Mouse (Mus musculus): ENCODE data around the gene Bag6.
A peak's percentile ranks its signal among the peaks of the same experiment; 100 is the strongest.
"Not testable (repeated sequence)": the region's sequence is repeated elsewhere in the genome, so short reads cannot be mapped to it uniquely, and the experiment has no call there.

Gene Bag6

DNA sequence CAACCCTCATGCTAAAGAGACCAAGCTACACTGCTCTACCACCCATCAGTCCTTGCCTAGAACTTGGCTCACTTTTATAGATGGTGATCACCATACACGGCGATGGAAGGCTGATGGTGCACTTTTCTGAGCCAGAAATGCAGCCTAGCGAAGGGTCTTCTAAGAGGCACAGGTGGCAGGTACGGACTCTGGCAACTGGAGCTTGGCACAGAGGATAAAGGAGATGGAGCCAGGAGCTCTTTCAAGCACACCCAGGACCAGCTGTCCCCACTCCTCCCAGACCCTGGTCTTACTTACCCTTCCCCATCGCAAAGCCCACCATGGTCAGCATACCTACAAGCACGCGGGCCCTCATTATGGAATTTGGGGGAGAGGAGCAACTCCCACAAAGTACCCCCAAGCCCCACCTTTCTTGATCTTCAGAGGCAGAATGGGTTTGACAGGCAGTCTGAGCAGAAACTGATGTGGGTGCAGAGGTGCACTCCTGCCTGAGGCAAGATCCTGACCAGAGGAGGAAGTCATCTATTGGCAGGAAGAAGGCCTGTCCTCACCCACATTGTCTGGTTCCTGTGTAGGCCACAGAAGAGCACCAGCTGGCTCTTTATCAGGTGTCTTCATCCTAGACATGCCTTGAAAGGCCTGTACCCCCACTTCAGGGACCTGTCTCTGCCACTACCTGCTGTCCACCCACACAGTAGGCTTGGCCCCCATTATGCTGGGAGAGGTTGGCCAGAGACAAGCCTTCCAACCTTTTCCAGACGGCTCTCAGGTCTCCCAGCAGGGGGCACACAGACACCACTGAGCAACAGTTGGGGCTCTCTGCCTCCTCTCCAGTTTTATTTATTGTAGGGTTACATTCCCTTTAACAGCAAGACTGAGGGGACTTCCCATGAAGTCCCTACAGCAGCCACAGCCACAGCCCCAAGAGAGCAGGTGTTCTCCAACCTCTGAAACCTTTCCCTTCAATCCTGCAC, 19.6 kb upstream of the Bag6 start, which contains the start of gene Ly6g5b:
Gene Ly6g5b (minus strand): TSS at position 383 of the 974 bp plus-strand sequence.
- peak; percentile 72 for DNase-seq (ENCODE audit: low read depth)

DNA sequence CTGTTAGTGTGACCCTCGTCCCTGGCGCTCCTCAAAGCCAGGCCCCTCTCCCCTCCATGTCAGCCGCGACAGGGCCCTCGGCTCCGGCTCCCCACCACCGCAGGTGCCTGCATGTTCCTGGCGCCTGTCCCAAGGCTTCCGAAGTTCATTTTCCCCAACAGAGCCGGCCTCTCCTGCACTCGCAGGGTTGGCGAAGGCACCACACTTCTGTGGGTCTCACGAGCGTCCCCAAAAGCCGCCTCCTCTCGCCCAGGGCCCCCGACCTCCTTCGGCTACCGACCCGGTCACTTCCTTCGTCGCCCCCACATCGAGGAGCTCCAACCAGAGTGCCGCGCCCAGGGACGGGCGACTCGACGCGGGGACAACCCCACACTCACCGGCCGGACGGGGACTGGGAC, 14.2 kb upstream of the Bag6 start:
- DNase-seq (ENCODE audit: low read depth): no peak

GRCm38 (mm10) chr17:35121143-35121799, 13.7 kb upstream of the Bag6 start, which contains the start of gene Gpank1:
Gene Gpank1 (plus strand): TSS chr17:35121455.
- DNase-seq (ENCODE audit: low read depth): peak; percentile 99

DNA sequence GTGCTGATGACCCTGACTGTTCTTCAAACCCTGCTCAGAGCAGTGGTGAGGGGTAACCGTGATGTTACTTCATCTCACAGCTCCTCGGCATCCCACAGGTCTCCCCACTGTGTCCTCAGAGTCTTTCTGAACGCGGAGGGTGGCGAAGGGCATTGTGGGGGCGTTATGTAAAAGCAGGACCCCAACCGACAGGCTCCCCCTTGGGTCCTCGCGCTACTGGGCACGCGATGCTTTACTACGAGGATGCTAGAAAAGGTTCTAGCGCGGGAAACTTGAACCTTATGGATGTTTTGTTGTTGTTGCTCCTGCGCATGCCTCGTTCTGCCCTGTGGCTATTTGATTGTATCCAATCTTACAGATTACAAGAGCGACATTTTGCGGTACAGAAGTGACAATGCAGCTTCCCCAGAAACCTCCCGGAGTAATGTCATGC, 13.1 kb upstream of the Bag6 start, which contains the start of gene Csnk2b:
Gene Csnk2b (minus strand): TSS at position 183 of the 433 bp plus-strand sequence.
- DNase-seq (ENCODE audit: low read depth): peak; percentile 82

- DNase-seq (ENCODE audit: low read depth): not testable (repeated sequence)
These were observed 11.7 kb upstream of the Bag6 start for GRCm38 (mm10) chr17:35123287-35123686.

GRCm38 (mm10) chr17:35124261-35124896, 10.6 kb upstream of the Bag6 start:
- DNase-seq (ENCODE audit: low read depth): not testable (repeated sequence)

GRCm38 (mm10) chr17:35125081-35125480, 9.9 kb upstream of the Bag6 start:
- peak; percentile 53 for DNase-seq (ENCODE audit: low read depth)

DNA sequence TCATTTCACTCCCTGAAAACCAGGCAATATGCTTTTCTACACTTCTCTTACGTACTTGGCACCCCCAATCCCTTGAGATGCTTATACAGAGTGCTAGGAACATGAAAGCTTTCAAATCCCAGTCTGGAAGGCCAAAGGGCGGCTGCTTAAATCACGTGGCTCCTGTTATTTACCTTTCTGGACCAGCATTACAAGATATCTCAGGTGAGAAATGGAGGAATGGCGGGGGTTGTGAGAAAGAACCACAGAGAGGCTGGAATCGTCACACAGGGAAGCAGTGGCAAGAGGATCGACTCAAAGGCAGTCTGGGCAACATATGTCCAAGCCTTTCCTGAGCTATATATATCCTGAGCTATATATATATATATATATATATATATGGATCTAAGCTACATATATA, 9.4 kb upstream of the Bag6 start:
- no peak for DNase-seq (ENCODE audit: low read depth)

DNA sequence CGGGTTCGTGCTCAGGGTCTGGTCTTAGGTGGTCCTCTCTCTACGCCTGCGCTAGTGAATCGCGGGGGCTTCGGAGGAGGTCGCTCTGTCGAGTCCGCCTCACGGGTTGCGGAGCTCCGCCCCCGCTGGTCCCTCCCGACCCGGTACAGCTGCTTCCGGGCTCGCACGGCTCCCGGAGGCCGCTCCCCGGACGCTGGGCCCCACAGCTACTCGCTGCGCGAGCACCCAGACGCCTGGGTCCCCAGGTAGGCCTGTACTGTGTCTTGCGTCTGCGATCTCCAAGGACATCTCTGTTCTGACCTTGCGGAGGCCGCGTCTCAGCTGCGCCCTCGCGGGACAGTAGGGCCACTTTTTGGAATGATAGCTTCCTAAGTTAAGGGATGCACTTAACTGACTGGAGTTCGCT, 8.8 kb upstream of the Bag6 start, which contains the start of gene D17H6S53E:
Gene D17H6S53E (plus strand): TSS at position 168 of the 406 bp plus-strand sequence.
- DNase-seq (ENCODE audit: low read depth): peak; percentile 66

- DNase-seq (ENCODE audit: low read depth): peak; percentile 63
These were observed 8.0 kb upstream of the Bag6 start for GRCm38 (mm10) chr17:35127017-35127416.

GRCm38 (mm10) chr17:35128996-35129395, 6.0 kb upstream of the Bag6 start:
- no peak for DNase-seq (ENCODE audit: low read depth)

- no peak for DNase-seq (ENCODE audit: low read depth)
These were observed 3.9 kb upstream of the Bag6 start for GRCm38 (mm10) chr17:35131038-35131437.

- no peak for DNase-seq (ENCODE audit: low read depth)
These were observed 3.3 kb upstream of the Bag6 start, which contains the start of gene Apom for GRCm38 (mm10) chr17:35131500-35132173. Gene Apom (minus strand): TSS chr17:35132050.

DNA sequence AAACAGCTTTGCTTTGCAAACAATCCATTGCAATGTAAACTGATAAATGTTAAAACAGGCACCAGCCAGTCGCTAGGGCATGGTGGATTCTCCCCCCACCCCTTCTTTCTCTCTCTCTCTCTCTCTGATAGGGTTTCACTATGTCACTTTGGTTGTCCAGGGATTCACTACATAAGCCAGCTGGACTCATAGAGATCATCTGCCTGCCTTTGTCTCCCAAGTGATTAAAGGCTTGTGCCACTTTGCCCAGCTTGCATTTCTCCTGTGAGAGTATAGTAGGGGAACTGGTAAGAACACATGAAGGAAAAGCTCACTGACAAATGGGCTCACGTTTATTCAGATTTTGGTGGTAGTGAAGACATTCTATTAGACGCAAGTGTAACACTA, 2.8 kb upstream of the Bag6 start:
- no peak for DNase-seq (ENCODE audit: low read depth)

- DNase-seq (ENCODE audit: low read depth): no peak
These were observed 1.5 kb upstream of the Bag6 start for GRCm38 (mm10) chr17:35133517-35133916.

- DNase-seq (ENCODE audit: low read depth): no peak
These were observed 778 bp downstream of the Bag6 start for GRCm38 (mm10) chr17:35135591-35136320.

DNA sequence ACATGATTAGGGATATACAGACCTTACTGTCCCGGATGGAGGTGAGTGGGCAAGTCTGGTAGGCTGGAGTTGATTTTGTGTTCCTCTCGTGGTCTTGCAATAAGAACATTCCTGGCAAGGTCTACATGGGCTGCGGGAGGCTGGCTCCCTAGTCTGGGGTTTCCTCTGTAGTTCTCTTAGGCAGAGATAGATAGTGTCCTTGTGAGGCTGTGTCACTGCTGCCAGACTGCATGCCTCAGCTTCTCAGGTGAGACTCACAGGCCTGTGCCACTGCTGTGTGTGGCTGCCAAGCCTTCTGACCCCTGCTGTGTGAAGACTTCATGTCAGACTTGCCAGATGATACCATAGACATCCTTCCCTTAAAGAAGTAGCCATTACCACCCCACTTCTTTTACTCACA, 4.3 kb downstream of the Bag6 start:
- DNase-seq (ENCODE audit: low read depth): no peak

DNA sequence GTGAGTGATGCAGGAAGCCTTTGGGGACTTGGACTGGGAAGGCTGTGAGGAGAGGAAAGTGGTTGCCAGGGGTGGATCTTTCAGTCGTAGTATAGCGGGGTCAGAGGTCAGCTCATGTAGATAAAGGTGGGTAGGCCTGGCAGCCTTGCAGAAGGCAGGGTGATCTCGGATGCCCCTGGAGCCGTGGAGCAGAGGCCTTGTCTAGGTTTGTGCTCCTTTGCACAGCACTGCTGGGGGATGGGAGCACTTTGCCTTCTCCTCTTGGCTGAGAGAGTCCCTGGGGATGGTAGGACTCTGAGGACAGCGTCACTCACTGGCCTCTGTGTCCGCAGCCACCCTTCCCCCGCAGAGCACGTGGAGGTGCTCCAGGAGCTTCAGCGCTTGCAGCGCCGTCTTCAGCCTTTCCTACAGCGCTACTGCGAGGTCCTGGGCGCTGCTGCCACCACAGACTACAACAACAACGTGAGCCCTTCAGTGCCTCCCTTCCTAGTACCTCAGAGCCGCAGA, 5.6 kb downstream of the Bag6 start:
- DNase-seq (ENCODE audit: low read depth): no peak

DNA sequence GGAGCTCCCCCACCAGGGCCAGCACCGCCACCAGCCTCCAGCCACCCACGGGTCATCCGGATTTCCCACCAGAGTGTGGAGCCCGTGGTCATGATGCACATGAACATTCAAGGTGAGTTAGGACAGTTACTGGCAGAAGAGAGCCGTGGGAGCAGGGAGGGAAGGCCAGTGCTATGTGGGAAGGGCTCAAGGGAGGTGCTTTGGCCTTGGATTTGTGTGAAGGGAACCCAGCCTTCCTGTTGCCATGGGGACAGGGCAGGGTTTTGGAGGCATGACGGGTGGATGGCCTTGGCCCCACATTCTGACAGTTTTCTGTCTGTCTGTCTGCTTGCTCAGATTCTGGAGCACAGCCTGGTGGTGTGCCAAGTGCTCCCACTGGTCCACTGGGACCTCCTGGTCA, 7.0 kb downstream of the Bag6 start:
- no peak for DNase-seq (ENCODE audit: low read depth)

- DNase-seq (ENCODE audit: low read depth): no peak
These were observed 11.2 kb downstream of the Bag6 start for GRCm38 (mm10) chr17:35146139-35146538.

- peak; percentile 32 for DNase-seq (ENCODE audit: low read depth)
These were observed 12.4 kb downstream of the Bag6 start for GRCm38 (mm10) chr17:35147348-35147747.
